Mouse (Mus musculus): ENCODE measurements at regions not wholly inside any gene's neighbourhood (a gene's known extent, or its start where the extent isn't known, plus 50 kb on each side); places are given as distances from the start of the nearest gene placed in this dataset.

GRCm38 (mm10) chr3:133627116-133627844 lies 82.3 kb upstream of the Tet2 start:
- Histone ChIP-seq H3K36me3 (replicated peaks) (no peaks in the 10 kb centered on the region), H3K4me3 (no peak overlapping the region), H3K27ac (replicated peaks) (no peak overlapping the region), H3K9me3 (no peaks in the 10 kb centered on the region), H3K27me3 (replicated peaks; ENCODE audit: low read depth, poor library complexity, severe bottlenecking) (no peaks in the 10 kb centered on the region), H3K4me1 (no peaks in the 10 kb centered on the region)
- DNase-seq (ENCODE audit: low spot score) = no peak
- 87% methylated on average over 3 of the region's 3 CpGs for WGBS

DNA sequence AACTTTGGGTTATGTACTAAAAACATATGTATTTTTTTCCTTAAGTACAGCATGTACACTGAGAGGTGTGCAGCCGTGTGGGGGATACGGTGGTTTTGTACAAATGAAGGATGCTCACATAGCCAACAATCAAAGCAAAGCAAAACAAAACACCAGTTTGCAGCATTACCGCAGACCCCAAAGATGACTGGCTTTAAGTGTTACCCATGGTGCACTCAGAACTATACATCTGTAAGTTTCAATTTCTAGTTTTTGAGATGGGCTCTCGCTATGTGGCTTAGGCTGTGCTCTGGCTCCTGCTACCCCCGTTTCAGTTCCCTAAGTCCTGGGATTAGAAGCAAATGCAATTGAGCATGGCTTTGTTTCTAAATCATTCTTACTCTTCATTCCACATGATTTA lies 89.4 kb upstream of the Tet2 start:
- 85% methylated on average over 5 of the region's 5 CpGs for WGBS
- H3K27ac ChIP-seq (replicated peaks) = no peak overlapping the region
- H3K9me3 ChIP-seq = no peaks in the 10 kb centered on the region
- no peaks in the 10 kb centered on the region for H3K36me3 ChIP-seq (replicated peaks)
- no peak for DNase-seq (ENCODE audit: low spot score)
- H3K4me3 ChIP-seq = no peak overlapping the region
- no peaks in the 10 kb centered on the region for H3K27me3 ChIP-seq (replicated peaks; ENCODE audit: low read depth, poor library complexity, severe bottlenecking)
- 0 out of 2 replicates have a peak, but pooled peaks cover 3% of the 10 kb centered on the region for H3K4me1 ChIP-seq

DNA sequence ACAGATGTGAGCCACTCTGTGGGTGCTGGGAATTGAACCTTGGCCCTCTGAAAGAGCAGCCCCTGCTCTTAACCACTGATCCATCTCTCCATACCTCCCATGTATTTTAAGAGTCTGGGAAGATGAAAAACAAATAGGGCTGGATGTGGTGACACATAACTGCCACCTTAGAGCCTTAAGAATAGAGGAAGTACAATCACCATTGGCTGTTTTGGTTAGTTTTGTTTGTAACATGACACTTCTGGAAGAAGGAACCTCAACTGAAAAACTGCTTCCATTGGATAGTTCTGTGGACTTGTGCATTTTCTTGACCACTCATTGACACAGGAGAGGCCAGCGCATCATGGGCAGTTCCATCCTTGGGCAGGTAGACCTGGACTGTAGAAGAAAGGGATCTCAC lies 100.7 kb upstream of the Tet2 start:
- H3K4me1 ChIP-seq = no peaks in the 10 kb centered on the region
- H3K27ac ChIP-seq (replicated peaks) = no peak overlapping the region
- no peak overlapping the region for H3K4me3 ChIP-seq
- DNase-seq (ENCODE audit: low spot score) = no peak
- 95% methylated on average over 1 of the region's 1 CpGs for WGBS
- no peaks in the 10 kb centered on the region for H3K9me3 ChIP-seq
- H3K36me3 ChIP-seq (replicated peaks) = no peaks in the 10 kb centered on the region
- no peaks in the 10 kb centered on the region for H3K27me3 ChIP-seq (replicated peaks; ENCODE audit: low read depth, poor library complexity, severe bottlenecking)

DNA sequence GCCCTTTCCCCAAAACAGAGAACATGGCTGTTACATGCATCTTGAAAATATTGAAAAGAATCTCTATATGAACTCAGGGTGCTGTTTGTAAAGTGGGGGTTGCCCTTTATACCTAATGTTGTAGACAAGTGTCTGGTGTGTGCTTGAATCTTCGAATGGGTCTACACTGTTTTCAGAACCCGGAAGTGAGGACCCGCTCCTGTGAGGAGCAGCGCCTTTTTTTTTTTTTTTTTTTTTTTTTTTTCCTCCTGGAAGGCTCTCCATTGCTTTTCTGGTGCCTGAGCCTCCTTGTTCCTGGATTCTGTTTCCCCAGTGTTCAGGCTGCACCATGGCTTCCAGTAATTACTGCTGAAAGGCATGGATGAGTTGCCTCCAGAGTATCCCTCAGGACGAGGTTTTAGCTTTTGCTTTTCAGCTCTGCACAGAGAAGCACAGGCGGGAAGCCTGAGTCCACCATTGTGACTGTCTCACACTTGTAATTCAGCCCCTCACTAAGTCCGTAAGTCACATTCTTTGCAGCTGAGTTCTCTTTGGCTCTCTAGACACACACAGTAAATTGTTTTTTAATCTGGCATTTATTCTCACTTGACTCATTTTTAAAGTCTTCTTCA lies 101.6 kb upstream of the Tet2 start:
- Histone ChIP-seq H3K9me3 (no peaks in the 10 kb centered on the region), H3K27ac (replicated peaks) (no peak overlapping the region)
- DNase-seq (ENCODE audit: low spot score) = no peak

GRCm38 (mm10) chr3:133650025-133650424 lies 105.1 kb upstream of the Tet2 start:
- no peak for DNase-seq (ENCODE audit: low spot score)
- Histone ChIP-seq H3K27ac (replicated peaks) (no peak overlapping the region), H3K9me3 (no peaks in the 10 kb centered on the region), H3K4me3 (no peak overlapping the region), H3K4me1 (no peaks in the 10 kb centered on the region), H3K27me3 (replicated peaks; ENCODE audit: low read depth, poor library complexity, severe bottlenecking) (no peaks in the 10 kb centered on the region), H3K36me3 (replicated peaks) (no peaks in the 10 kb centered on the region)

More for the DNA sequence above, 101.6 kb upstream of the Tet2 start:
- Histone ChIP-seq H3K27me3 (replicated peaks; ENCODE audit: low read depth, poor library complexity, severe bottlenecking) (no peaks in the 10 kb centered on the region), H3K36me3 (replicated peaks) (no peaks in the 10 kb centered on the region), H3K4me3 (no peak overlapping the region), H3K4me1 (no peaks in the 10 kb centered on the region)
- WGBS = 54% methylated on average over 7 of the region's 7 CpGs

DNA sequence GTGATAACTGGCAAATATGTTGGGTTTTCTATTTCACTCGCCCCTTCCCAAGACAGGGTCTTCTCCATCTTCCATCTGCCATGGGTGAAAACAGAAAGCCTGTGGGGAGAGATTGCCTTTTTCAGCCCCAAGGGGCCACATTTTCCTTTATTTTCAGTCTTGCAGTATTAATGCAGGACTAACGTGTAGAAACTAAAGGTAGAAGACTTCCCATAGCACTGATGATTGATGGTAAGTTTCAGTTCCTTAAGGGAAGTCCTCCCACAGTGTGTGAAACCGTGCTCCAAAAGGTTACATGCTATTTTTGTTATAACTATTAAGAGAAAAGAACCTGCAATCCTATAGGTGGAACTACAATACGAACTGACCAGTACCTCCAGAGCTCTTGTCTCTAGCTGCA lies 107.1 kb upstream of the Tet2 start:
- no peaks in the 10 kb centered on the region for H3K27me3 ChIP-seq (replicated peaks; ENCODE audit: low read depth, poor library complexity, severe bottlenecking)
- no peak for DNase-seq (ENCODE audit: low spot score)
- H3K4me3 ChIP-seq = no peak overlapping the region
- no peak overlapping the region for H3K27ac ChIP-seq (replicated peaks)
- WGBS = 86% methylated on average over 4 of the region's 4 CpGs
- no peaks in the 10 kb centered on the region for H3K36me3 ChIP-seq (replicated peaks)
- H3K9me3 ChIP-seq = no peaks in the 10 kb centered on the region
- H3K4me1 ChIP-seq = no peaks in the 10 kb centered on the region

DNA sequence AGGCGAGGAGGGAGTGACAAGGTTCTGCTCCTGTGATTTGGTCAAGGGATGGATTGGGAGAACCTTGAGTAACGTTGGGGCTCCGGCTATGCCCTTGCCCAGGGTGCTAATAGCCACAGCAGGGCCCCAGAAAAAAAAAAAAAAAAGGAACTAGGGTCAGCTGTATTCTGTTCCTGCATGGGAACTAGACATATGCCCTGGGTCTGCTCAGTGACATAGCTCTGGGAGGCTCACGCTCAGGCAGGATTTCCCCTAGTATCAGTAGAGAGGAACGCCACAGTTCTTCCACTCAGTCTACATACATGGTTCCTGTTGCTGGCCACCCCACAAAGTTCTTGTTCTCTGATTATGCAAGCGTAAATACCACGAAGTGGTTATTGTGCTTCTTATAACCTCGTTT lies 114.8 kb upstream of the Tet2 start:
- 88% methylated on average over 8 of the region's 8 CpGs for WGBS
- Histone ChIP-seq H3K27me3 (replicated peaks; ENCODE audit: low read depth, poor library complexity, severe bottlenecking) (no peaks in the 10 kb centered on the region), H3K9me3 (no peaks in the 10 kb centered on the region), H3K36me3 (replicated peaks) (no peaks in the 10 kb centered on the region), H3K4me3 (no peak overlapping the region), H3K4me1 (no peaks in the 10 kb centered on the region), H3K27ac (replicated peaks) (no peak overlapping the region)
- no peak for DNase-seq (ENCODE audit: low spot score)

DNA sequence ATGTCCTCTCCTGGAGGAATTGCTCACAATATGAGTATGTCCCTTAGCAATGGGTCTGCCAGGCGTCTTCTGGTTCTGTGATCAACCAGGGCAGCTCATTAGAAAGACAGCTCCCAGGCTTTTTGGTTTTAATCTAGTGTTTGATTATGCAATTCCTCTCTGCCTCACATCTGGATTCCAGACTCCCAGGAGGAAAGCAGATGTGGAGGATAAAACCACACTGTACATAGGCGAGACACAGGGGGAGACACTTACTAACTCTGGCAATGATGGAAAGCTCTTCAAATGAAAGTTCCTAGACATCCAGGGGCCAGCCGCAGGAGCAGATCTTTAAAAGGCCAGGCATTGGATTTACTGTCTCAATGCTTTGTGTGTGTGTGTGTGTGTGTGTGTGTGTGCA lies 116.4 kb upstream of the Tet2 start:
- Histone ChIP-seq H3K27me3 (replicated peaks; ENCODE audit: low read depth, poor library complexity, severe bottlenecking) (no peaks in the 10 kb centered on the region), H3K9me3 (no peaks in the 10 kb centered on the region), H3K36me3 (replicated peaks) (no peaks in the 10 kb centered on the region), H3K4me3 (no peak overlapping the region), H3K27ac (replicated peaks) (no peak overlapping the region), H3K4me1 (no peaks in the 10 kb centered on the region)
- no peak for DNase-seq (ENCODE audit: low spot score)
- 76% methylated on average over 3 of the region's 3 CpGs for WGBS

- H3K27me3 ChIP-seq (replicated peaks; ENCODE audit: low read depth, poor library complexity, severe bottlenecking) = no peaks in the 10 kb centered on the region
- no peak overlapping the region for H3K4me3 ChIP-seq
- no peaks in the 10 kb centered on the region for H3K36me3 ChIP-seq (replicated peaks)
- no peak overlapping the region for H3K27ac ChIP-seq (replicated peaks)
- no peak for DNase-seq (ENCODE audit: low spot score)
- no peaks in the 10 kb centered on the region for H3K4me1 ChIP-seq
- H3K9me3 ChIP-seq = no peaks in the 10 kb centered on the region
- 85% methylated on average over 3 of the region's 3 CpGs for WGBS
Observed at GRCm38 (mm10) chr3:133664914-133665313, 120.0 kb upstream of the Tet2 start.

DNA sequence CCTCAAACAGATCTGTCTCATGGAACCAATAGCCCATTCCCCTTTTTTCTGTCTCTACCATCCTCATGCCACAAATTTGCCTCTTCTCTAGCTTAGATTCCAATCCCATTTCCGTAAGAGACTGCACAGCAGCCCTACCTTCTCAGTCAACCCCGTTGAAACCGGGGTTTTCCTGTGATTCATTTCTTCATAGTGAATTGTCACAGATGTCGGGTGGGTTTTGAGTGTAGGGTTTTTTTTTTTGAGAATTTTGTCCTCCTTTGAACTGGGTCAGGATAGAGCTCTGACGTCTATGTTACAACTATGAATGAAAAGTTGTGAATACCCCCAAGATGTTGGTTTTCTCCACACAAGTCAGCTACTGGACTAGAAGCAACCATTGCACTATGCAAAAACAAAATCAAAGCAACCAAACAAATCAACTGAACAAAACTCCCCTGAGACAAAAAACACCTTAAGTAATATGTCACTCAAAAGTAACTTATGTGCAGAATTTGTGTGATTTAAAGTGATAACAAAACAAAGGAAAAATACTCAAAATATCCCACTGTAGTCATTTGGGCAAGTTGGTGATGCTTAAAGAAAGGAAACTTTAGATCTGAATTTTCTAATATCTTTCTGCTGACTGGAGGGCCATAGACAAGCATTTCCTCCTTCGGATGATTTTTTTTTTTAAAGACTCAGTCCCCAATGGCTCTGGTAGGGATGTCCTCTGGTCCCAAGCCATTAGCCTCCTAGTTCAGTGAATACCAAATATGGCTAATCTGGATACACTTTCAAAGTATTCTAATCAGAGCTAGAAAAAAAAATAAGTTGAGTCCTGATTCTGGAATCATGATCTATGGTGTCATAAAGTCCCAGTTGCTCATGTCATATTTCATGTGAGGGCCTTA lies 120.7 kb upstream of the Tet2 start:
- no peak for DNase-seq (ENCODE audit: low spot score)
- H3K27ac ChIP-seq (replicated peaks) = no peak overlapping the region
- no peaks in the 10 kb centered on the region for H3K27me3 ChIP-seq (replicated peaks; ENCODE audit: low read depth, poor library complexity, severe bottlenecking)
- H3K9me3 ChIP-seq = no peaks in the 10 kb centered on the region
- H3K36me3 ChIP-seq (replicated peaks) = no peaks in the 10 kb centered on the region
- H3K4me3 ChIP-seq = no peak overlapping the region
- no peaks in the 10 kb centered on the region for H3K4me1 ChIP-seq
- WGBS = 92% methylated on average over 6 of the region's 6 CpGs

DNA sequence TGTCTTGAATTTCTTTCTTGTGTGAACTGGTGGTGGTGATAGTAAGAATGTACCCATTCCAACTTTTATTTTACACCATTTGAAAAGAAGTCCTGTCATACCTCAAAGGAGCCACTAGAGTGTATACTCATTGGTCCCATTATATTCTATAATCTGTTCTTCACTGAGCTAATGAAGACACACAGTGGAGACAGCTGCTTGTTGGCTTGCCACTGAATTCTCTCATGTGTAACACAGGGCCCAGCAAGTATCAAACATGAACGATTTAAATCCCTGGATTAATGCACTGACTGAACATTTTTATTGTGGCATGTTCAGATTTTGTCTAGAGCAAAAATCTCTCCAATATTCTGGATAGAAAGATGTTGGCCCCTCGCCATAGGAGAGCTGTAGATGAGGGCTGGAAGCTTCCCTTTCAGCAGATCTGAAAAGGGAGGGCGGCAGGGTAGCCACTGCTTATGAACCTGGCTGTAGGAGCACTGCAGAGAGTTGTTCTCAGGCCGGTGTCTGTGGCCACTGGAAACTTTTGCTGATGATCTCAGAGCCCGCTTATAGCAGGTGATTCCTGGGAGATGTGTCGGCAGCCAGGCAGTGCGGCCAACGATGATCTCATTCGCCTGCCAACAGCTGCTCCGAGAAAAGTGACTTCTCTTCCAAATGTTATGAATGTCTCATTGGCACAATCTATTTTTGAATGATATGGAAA lies 128.0 kb upstream of the Tet2 start:
- H3K9me3 ChIP-seq = no peaks in the 10 kb centered on the region
- 91% methylated on average over 10 of the region's 10 CpGs for WGBS
- no peaks in the 10 kb centered on the region for H3K36me3 ChIP-seq (replicated peaks)
- no peaks in the 10 kb centered on the region for H3K4me1 ChIP-seq
- no peaks in the 10 kb centered on the region for H3K27me3 ChIP-seq (replicated peaks; ENCODE audit: low read depth, poor library complexity, severe bottlenecking)
- no peak for DNase-seq (ENCODE audit: low spot score)
- no peak overlapping the region for H3K27ac ChIP-seq (replicated peaks)
- no peak overlapping the region for H3K4me3 ChIP-seq

- no peak overlapping the region for H3K27ac ChIP-seq (replicated peaks)
- no peaks in the 10 kb centered on the region for H3K36me3 ChIP-seq (replicated peaks)
- no peaks in the 10 kb centered on the region for H3K4me1 ChIP-seq
- no peaks in the 10 kb centered on the region for H3K27me3 ChIP-seq (replicated peaks; ENCODE audit: low read depth, poor library complexity, severe bottlenecking)
- H3K4me3 ChIP-seq = no peak overlapping the region
- WGBS = 95% methylated on average over 1 of the region's 1 CpGs
- no peaks in the 10 kb centered on the region for H3K9me3 ChIP-seq
- no peak for DNase-seq (ENCODE audit: low spot score)
Observed at GRCm38 (mm10) chr3:133677892-133678291, 133.0 kb upstream of the Tet2 start.
